Mouse (Mus musculus): Measurements from ENCODE around the gene Alkbh2.

The Alkbh2 gene

DNA sequence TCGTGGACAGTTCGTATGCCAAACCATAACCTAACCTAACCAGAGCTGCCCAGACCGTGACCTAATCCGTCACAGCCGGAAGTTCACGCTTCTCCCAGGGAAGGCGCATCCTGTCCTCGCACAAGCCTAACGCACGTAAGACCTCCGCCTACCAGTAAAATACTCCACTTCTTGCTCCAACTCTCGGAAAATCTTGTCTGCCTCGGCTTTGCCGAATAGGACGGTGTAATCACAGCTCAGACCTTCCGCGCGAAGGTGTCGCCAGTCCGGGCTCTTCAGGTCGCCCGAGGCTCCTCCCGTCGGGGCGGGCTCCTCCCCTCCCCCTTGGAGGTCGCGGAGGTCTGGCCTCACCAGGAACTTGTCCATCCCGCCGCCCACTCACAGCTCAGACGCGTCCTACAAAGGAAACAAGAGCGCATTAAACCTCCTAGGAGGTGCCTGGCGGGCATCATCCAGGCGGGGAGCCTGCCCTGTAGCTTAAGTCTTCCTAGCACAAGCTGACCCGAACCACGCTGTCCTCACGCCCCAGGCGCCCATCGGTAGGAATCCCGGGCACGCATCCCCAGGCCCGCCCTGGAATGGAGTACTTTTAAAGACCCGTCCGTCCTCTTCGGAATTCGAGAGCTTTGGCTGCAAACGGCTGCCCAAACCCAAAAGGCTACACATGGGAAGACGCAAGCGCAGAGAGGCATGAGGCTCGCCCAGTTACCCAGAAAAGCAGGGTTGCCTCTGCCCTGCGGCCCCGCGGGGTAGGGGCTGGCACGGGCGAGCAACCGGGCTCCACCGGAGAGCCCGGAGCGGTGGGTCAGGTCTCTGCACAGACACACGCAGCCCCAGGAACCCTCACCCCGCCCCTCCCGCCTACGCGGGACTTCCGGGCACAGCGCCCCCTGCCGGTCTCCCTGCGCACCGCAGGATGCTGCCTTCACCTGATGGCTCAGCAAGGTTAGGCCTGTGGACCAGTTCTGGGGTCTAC lies at the start of gene Alkbh2:
Gene Alkbh2, minus strand, starts transcription at position 845 of the 976 bp plus-strand sequence.
- in situ Hi-C loops (cut with MboI, MseI) = no loop called here

DNA sequence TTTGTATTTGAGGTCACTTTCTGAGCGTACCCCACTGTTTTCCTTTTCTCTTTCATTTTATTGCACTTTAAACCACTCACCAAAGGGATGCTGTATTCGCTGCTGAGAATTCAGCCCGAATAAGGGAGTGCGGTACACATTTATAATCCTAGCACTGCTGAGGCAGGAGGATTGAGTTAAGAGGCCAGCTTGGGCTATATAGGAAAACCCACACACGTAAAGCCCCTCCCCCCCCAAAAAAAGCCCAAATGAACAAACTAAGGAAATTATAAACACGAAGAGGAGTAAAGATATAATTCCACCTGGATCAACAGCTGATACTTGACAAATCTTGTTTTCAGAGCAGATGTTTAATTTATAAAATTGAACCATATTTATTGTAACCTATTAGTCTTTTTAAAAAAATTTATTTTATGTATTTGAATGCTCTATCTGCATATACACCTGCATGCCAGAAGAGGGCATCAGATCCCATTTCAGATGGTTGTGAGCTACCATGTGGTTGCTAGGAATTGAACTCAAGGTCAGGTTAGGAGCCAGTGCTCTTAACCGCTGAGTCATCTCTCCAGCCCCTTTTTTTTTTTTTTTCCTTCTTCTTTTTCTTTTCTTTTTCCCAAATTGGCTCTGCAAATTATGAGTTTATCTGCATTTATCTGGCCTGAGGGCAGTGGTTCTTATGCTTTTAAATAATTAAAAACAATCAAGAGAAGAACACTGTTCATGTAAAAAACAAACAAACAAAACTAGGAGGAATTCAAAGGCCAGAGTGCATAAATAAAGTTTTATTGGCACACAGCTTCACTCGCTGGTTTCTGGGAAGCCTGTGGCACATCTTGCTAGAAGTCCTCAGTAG lies 48.8 kb upstream of the Alkbh2 start:
- in situ Hi-C loops (cut with MboI, MseI) = no loop called here

DNA sequence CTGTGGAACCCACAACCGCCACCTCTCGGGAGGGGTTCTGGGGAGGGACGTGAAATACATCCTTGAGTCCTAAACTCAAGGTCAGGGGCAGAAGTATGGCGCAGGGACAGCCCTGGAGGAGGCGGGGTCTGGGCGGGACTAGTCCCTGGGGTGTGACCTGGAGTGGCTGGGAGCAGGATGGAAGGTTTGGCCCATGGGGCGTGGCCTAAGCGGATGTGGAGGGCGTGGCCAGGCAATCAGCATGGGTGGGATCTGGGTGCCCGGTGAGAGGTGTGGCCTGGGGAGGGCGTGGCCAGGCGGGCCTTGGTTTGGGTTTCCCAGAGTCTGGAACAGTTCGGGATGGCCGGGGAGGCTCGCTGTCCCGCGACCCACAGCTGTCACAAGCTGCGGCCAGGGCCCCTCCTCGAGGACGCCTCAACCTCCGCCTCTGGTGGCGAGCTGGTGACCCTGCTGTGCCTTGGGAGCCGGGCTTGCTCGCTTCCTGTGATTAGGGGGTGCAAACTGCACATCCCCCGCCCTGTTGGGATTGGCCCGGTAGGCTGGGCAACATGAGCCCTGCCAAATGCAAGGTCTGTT lies 47.7 kb upstream of the Alkbh2 start:
- in situ Hi-C loops (cut with MboI, MseI) = no loop called here

DNA sequence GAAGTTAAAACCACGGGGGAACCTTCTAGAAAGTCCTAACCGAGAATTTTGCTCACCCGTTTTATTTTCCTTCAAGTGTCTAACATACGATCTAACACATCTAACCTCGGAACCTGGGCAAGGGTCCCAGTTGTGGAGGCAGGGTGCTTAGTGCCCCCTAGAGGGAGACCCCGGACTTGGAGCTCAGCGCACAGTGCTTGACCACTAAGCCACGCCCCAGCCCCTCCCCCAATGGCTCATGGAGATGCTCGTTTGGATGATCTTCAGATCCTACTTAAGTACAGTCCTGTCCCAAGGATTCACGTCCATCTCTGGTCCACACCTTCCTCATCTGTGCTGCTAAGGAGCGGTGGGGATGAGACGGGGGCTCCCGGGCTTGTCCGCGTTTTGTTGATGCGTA lies 46.6 kb upstream of the Alkbh2 start:
- in situ Hi-C loops (cut with MboI, MseI) = no loop called here

DNA sequence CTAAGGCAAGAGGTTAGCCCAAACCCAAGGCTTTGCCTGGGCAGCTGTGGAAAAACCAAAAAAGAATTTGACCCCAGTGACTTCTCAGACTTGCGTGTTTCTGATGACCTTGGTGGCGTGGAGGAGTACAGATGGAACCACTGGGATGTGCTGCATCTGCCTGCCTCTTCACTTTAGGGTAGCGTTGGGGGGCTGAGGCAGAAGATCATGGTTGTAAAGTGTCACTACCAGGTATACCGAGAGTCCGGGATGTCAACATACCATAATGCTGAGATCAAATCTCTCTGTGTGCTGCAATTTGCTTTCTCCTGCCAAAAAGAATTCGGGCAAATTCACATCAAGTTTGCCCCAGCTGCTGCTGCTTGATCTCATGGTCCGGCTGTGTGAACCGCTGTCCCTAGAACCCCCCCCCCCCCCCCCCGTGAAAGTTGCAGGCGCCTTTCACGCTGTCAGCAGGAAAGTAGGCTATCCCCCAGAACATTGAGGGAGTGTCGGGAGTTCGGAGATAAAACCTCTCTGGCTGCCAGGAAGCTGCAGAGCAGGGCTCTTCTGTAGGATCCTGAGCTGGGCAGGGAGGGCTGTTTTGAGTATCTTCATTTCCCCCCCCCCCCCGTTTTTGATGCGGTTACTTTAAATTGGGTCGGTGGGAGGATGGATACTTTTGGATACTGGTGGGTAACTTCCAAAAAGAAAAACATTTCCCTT lies 46.0 kb upstream of the Alkbh2 start:
- in situ Hi-C loops (cut with MboI, MseI) = no loop called here

DNA sequence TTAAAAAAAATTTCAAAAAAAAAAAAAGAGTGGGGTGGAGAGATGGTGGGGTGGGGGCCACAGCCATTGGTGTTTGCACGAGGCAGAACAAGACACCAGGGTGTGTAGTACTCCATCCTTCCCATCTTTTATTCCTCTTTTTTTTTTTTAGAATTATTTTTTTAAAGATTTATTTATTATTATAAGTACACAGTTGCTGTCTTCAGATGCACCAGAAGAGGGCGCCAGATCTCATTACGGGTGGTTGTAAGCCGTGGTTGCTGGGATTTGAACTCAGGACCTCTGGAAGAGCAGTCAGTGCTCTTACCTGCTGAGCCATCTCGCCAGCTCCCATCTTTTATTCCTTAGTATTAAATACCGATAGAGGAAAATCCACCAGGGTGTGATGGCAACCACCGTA lies 45.4 kb upstream of the Alkbh2 start:
- in situ Hi-C loops (cut with MboI, MseI) = no loop called here

DNA sequence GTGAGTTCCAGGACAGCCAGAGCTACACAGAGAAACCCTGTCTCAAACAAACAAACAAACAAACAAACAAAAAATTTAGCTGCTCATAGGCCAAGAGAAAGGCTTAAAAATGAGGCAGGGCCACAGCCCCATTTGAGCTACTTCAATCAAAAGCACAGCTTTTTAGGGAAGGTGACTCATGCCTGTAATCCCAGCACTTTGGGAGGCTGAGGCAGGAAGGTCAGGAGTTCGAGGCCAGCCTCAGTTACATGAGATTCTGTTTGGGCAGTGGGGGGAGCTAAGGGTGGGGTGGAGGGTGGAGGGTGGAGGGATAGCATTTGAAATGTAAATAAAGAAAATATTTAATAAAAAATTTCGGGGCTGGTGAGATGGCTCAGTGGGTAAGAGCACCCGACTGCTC lies 44.9 kb upstream of the Alkbh2 start:
- in situ Hi-C loops (cut with MboI, MseI) = no loop called here

DNA sequence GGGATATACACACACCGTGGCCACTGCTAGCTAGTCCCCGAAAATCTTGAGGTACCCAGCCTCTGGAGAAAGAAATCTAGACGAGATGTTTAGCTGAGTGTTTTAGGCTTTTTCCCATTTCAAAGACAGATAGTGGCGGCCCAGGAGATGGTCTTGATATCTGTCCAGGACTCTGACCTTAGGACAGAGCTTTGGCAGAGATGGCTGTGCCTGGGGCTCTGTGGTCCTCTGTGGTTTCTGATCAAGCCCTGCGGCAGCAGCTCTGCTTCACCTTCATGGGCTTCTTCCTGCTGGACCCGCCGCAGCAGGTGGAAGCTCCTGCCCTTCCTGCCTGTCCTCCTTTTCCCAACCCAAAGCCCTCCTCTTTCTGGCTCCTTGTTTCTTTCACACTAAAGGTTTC lies 42.3 kb upstream of the Alkbh2 start:
- in situ Hi-C loops (cut with MboI, MseI) = no loop called here

DNA sequence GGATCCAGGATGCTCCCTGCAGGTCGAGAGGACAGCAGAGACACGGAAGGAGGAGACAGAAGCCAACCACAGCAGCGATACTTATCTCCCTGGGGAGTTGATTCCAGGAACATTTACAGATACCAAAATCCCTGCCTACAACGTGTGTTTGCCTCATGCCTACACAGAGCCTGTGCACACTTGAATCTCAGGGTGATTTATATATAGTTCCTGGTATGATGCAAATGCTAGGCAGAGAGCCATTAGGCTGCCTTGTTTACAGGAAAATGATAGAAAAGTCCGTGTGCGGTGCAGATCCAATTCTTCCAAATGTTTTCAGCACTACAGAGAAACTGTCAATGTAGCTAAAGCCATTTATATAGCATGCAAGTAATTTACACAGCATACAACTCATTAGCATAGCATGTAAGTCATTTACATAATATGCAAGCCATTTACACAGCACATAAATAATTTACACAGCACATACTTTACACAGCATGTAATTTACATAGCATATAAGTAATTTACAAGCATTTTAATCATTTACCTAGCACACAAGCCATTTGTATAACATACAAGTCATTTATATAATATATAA lies 35.2 kb upstream of the Alkbh2 start:
- in situ Hi-C loops (cut with MboI, MseI) = no loop called here

DNA sequence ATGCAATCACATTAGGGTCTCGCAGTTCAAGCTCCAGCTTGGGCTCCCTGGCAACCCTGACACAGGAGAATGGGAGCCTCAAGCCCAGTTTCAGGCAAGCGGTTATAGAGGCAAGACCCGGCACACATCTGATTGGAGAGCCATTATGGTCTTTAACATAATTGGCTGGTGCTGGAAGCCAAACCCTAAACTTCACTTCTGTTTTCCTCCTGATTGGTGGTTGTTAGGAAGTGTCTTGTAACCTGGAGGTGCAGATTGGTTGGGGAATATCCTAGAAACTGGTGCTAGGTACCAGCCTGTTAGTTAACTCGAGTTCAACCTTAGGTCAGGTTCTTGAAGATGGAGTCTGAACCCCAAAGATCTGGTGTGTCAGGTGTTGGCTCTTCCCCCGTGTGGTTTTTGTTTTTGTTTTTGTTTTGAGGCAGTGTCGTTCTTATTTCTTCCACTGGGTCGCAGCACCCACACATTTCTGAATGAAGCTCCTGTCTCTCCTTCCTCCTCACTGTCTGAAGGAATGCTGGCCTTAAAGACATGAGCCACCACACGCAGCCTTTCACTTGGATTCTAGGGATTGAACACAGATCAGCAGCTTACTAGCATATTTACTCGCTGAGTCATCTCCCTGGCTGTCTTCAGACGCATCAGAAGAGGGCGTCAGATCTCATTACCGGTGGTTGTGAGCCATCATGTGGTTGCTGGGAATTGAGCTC lies 34.2 kb upstream of the Alkbh2 start:
- in situ Hi-C loops (cut with MboI, MseI) = no loop called here

DNA sequence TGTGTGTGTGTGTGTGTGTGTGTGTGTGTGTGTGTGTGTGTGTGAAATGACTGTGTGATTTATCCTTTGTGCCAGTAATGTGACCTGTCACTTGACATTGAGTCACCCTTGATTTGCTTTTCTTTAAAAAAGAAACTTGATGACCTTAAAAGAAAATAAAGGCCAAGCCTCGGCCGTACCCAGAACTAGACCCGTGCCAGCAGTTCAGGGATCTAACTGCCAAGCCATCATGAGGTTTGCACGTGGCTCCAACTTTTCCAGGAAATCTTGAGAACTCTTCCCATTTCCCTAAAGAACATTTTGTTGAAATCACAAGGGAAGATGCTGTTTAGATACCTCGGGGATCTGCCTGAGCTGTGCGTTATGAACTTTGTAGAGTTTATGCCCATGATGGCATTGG lies 33.4 kb upstream of the Alkbh2 start:
- in situ Hi-C loops (cut with MboI, MseI) = no loop called here

DNA sequence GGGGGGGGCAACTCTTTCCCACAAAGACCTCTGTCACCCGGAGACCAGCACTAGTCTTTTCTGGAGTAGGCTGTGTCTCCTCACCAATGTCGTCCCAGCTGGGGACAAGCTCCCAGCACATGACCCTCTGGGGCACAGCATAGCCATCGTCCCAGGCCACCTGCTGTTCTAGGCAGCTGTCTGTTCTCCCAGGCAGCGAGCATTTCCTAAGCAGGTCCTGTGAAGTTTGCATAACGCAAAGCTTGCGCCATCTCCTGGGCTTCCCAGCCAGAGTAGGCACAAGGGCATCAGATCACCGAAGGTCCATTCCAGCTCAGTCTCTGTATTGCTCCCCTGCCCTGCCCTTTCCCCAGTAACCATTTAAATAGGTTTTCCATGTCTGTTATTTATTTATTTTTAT lies 29.2 kb upstream of the Alkbh2 start:
- in situ Hi-C loops (cut with MboI, MseI) = no loop called here

DNA sequence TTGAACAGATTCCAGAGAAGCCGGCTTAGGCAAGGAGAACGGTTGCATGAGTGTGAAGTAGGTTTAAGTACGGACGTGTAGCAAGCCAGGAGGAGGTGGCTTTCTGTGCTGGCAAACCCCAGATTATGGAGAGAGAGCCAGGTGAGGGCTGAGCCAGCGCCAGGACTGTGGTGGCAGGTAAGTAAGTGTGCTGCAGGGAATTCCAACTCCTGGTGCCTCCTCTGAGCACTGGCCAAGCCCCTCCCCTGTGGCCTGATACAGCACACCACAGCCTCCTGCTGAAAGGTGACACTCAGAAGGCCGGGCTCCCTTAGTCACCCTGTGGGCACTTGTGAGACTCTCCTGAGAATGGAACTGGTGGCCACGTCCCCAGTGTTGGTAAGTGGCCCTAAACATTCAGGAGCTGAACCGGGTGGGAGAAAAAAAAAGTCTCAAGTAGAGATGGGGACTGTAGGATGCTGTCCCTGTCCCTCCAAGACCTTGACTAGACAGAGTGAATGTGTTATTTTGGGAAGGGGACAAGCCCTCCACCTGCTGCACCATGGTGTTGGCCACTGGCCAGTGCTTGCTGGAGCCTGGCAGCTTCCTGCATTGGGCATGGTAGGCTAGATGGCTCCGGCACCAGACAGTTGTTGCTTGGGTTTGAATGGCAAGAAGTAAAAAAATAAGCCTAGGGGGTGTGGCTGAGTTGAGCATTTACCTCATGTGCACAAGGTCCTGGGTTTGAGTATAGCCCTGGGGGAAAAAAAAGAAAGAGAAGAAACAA lies 27.3 kb upstream of the Alkbh2 start:
- in situ Hi-C loops (cut with MboI, MseI) = no loop called here

DNA sequence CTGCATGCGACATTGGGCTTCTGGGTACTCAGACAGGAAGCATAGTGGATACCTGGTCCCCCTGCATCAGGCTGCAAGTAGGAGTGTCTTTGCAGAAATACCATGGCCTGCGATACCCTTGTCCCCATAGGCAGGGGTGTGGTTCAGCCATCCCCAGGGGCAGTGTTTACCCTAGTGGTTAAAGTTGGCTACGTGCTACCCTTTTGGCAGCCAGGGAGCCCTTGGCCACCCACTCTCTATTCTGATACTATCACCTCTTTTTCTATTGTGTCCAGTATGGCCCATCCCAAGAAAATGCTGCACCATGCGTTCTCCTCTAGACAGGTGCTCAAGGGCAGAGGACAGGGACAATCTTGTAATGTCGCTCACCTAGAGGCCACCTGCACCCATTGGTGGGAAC lies 26.7 kb upstream of the Alkbh2 start:
- in situ Hi-C loops (cut with MboI, MseI) = no loop called here

DNA sequence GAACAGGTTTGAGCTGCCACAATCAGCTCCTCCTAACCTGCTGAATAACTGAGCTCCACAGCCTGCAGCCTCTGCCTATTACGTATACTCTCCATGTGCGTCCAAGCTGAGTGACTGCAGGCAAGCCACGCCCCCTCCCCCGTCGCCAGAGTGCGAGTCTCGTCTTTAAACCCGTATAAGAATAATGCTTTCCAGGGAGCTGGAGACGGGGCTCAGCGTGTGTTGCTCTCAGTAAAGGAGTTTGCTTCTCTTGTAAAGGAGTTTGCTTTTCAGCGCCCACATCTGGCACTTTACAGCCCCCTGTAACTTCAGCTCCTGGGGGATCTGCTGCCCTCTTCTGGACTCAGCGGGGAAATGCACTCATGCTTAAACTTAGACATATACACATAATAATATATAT lies 25.5 kb upstream of the Alkbh2 start:
- in situ Hi-C loops (cut with MboI, MseI) = no loop called here

DNA sequence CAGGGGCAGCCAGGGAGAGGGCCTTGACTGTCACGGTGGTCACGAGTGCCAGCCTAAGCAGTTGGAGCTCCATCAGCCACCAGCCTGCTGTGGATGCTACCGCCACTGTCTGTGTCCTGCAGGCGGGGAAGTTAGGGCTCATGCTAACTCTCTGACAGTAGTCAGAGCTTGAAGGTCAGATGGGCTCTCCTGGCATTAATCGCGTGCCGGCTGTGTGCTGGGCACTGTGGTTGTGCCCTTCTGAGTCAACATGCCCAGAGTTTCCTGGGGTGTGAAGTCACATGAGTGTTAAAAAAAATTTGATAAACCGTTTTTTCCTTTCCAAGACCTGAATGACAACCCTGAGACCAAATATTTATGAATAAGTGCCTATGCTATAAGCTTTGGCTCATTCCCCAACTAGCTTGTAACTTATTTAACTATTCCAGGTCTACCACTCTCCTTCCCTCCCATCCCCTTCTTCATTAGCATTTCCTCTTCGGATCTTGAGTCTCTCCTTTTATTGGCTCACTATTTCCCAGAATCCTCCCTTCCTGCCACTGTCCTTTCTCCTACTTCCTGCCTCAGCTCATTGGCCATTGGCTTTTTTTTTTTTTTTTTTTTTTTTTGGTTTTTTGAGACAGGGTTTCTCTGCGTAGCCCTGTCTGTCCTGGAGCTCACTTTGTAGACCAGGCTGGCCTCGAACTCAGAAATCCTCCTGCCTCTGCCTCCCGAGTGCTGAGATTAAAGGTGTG lies 24.5 kb upstream of the Alkbh2 start:
- in situ Hi-C loops (cut with MboI, MseI) = no loop called here

DNA sequence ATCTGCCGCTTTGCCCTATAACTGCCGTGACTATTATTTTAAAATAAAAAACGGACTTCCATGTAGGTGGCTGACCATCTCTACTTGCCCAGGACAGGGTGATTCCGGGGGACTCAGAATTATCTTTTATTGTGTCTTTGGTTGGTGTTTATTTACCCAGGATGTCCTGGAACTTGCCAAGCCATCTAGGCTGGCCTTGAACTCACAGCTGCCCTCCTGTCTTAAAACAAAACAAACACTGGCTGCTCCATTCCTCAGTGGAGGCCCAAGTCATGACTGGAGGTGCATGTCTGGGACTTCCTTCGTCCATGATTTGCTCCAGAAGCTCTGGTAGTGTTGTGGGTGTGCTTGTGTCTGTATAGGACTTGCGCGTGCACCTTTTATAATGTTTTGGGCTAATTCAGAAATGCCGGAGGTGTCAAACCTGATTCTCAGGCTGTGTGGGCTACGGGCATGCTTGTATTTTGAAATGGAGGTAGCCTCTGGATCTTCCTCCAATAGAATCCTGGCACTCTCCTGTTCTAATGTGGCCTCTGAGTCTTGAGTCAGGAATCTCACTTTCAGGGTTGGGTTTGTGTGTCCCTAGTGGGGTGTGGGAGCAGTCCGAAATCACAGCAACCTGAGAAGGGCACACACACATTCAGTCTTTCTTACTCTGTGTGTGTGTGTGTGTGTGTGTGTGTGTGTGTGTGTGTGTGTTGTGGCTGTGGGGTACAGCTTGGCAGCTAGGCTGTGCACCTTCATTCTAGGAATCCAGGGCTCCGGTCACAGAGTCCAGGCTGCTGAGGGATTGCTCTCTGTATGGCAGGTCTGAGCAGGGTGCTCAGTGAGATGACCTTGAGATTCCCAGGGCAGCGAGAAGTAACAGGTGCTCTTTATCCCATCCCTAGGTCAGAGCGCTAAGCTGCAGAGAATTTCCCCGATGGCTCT lies 19.3 kb upstream of the Alkbh2 start:
- in situ Hi-C loops (cut with MboI, MseI) = no loop called here

Data from T-helper 2 cell (primary cell).